In genomic region chr1:171438014-171438670, GRCm38 (mm10) we compare ENCODE assay signal across 8 mouse cellular contexts. TPM values are rescaled to one million over a fixed set of nuclear protein-coding genes. Genes with fewer than 3 reads are reported as not detected.
A peak's percentile ranks its signal among the peaks of the same experiment; 100 is the strongest.
DNase-seq lines count a peak whose midpoint lies in the region; ATAC-seq and TF ChIP-seq lines count a peak whose summit lies in the region.

No protein-coding gene starts in this region.

- peaks cover 4% of the 10 kb centered on the region; the same call in 1 of the 2 replicates for H3K36me3 ChIP-seq in E14TG2a.4 (ENCODE audit: insufficient read depth, low read length)
- no peaks in the 10 kb centered on the region for H3K36me3 ChIP-seq in heart, postnatal 0 days (replicated peaks; ENCODE audit: control insufficient read depth, insufficient read depth, low read length)
- no peaks in the 10 kb centered on the region for H3K36me3 ChIP-seq in limb, embryonic 14.5 days (ENCODE audit: control insufficient read depth, insufficient read depth, low read length)

- H3K4me2 ChIP-seq in heart, postnatal 0 days (ENCODE audit: low read depth, low read length) = peak overlapping the region; percentile 81
- peak overlapping the region; percentile 65 for H3K4me2 ChIP-seq in limb, embryonic 14.5 days (replicated peaks; ENCODE audit: low read depth, low read length, severe bottlenecking)

- H3K9ac ChIP-seq in heart, postnatal 0 days (replicated peaks; ENCODE audit: low read depth, low read length) = peak overlapping the region; percentile 80
- H3K9ac ChIP-seq in limb, embryonic 14.5 days (ENCODE audit: low read depth, low read length, severe bottlenecking) = peak overlapping the region; percentile 45

- DNase-seq in cerebellum, adult 2 months = no peak
- no peak for DNase-seq in cerebellum, adult 18-20 months
- DNase-seq in heart, postnatal 0 days (ENCODE audit: low spot score) = no peak
- peak; percentile 38 for DNase-seq in limb, embryonic 14.5 days (ENCODE audit: low spot score)
- no peak for DNase-seq in right cerebral cortex, postnatal 10 days (ENCODE audit: low spot score in 2 of 2)
- no peak for DNase-seq in left cerebral cortex, adult 9 months (ENCODE audit: low spot score in 2 of 2)
- no peak for DNase-seq in layer of hippocampus, postnatal 14 days (ENCODE audit: low spot score in 2 of 2)

- H3K27ac ChIP-seq in cerebellum, adult 2 months (ENCODE audit: insufficient read depth, low read length) = no peak overlapping the region
- H3K27ac ChIP-seq in heart, postnatal 0 days (ENCODE audit: low read depth) = peak overlapping the region; percentile 88
- H3K27ac ChIP-seq in limb, embryonic 14.5 days (replicated peaks; ENCODE audit: low read depth, low read length) = no peak overlapping the region

- no peak for TF ChIP-seq CTCF in cerebellum, adult 2 months (IDR thresholded peaks at IDR 0.05; ENCODE audit: borderline replicate concordance, insufficient read depth, low read depth, low read length)
- TF ChIP-seq CTCF in E14TG2a.4 (conservative IDR thresholded peaks at IDR 0.05; ENCODE audit: low read length) = no peak
- TF ChIP-seq CTCF in heart, postnatal 0 days (IDR thresholded peaks at IDR 0.05; ENCODE audit: low read depth) = no peak

- H3K27me3 ChIP-seq in cerebellum, adult 2 months (ENCODE audit: control insufficient read depth, insufficient read depth, low read length) = no peaks in the 10 kb centered on the region
- no peaks in the 10 kb centered on the region for H3K27me3 ChIP-seq in E14TG2a.4 (ENCODE audit: insufficient read depth, low read length)
- no peaks in the 10 kb centered on the region for H3K27me3 ChIP-seq in heart, postnatal 0 days (ENCODE audit: control insufficient read depth, insufficient read depth, low read length)
- H3K27me3 ChIP-seq in limb, embryonic 14.5 days (ENCODE audit: control insufficient read depth, insufficient read depth, low read length) = peaks cover 20% of the 10 kb centered on the region; the same call in 1 of the 2 replicates

- no peaks in the 10 kb centered on the region for H3K4me1 ChIP-seq in cerebellum, adult 2 months (ENCODE audit: control insufficient read depth, insufficient read depth, low read length)
- peaks cover 63% of the 10 kb centered on the region for H3K4me1 ChIP-seq in E14TG2a.4 (replicated peaks; ENCODE audit: low read depth, low read length)
- peaks cover 34% of the 10 kb centered on the region for H3K4me1 ChIP-seq in heart, postnatal 0 days (ENCODE audit: control insufficient read depth, insufficient read depth)
- H3K4me1 ChIP-seq in limb, embryonic 14.5 days (ENCODE audit: control insufficient read depth, insufficient read depth, low read length) = peaks cover 12% of the 10 kb centered on the region; the same call in 1 of the 2 replicates

- 0 out of 2 replicates have a peak, but pooled peaks have one; percentile 1 for ATAC-seq in heart, postnatal 0 days (ENCODE audit: insufficient read depth, low read depth)
- no peak for ATAC-seq in limb, embryonic 14.5 days (ENCODE audit: low FRiP score, low read depth)

- no peaks in the 10 kb centered on the region for H3K9me3 ChIP-seq in E14TG2a.4 (ENCODE audit: low read length)
- no peaks in the 10 kb centered on the region for H3K9me3 ChIP-seq in heart, postnatal 0 days (replicated peaks; ENCODE audit: control insufficient read depth, low read length)
- H3K9me3 ChIP-seq in limb, embryonic 14.5 days (ENCODE audit: control insufficient read depth, low read length) = no peaks in the 10 kb centered on the region

- TF ChIP-seq POLR2A in cerebellum, adult 2 months (IDR thresholded peaks at IDR 0.05; ENCODE audit: borderline replicate concordance, insufficient read depth, low read length) = no peak
- no peak for TF ChIP-seq POLR2A in limb, embryonic 14.5 days (IDR thresholded peaks at IDR 0.05; ENCODE audit: borderline replicate concordance, extremely low read depth, insufficient read depth, insufficient read length)

- peak overlapping the region; percentile 79 for H3K4me3 ChIP-seq in cerebellum, adult 2 months (replicated peaks; ENCODE audit: insufficient read depth, low read depth, low read length)
- H3K4me3 ChIP-seq in E14TG2a.4 (replicated peaks; ENCODE audit: low read length) = peak overlapping the region; percentile 96
- H3K4me3 ChIP-seq in heart, postnatal 0 days (ENCODE audit: low read depth, low read length) = peak overlapping the region; percentile 71
- peak overlapping the region; percentile 46 for H3K4me3 ChIP-seq in limb, embryonic 14.5 days (replicated peaks; ENCODE audit: low read length)

- 14% methylated on average over 18 of the region's 18 CpGs for WGBS in cerebellum, adult 2 months
- 2% methylated on average over 18 of the region's 18 CpGs for WGBS in heart, postnatal 0 days
- WGBS in limb, embryonic 14.5 days = 4% methylated on average over 18 of the region's 18 CpGs

- TF ChIP-seq EP300 in heart, postnatal 0 days (IDR thresholded peaks at IDR 0.05; ENCODE audit: low read depth) = no peak

RNA-seq across cellular contexts. Expression of gene F11r, which starts 0.8 kb away (rescaled TPM):
- 8.7 and 10.1 TPM in 2 replicates for polyA plus RNA-seq in cerebellum, adult 2 months (2012; rRNA removed)
- 45.6 and 75.5 TPM in 2 replicates for total RNA-seq in heart, postnatal 0 days (2014; rRNA removed; ENCODE audit: low replicate concordance)
- 75.8 and 78.3 TPM in 2 replicates for polyA plus RNA-seq in heart, postnatal 0 days (2015; fragmentation: Nextera tagmentation; extraction: Ambion mirVana)
- polyA plus RNA-seq in limb, embryonic 14.5 days (2012; rRNA removed) = 19.2 and 20.9 TPM in 2 replicates
- polyA plus RNA-seq in limb, embryonic 14.5 days (2014; fragmentation: Nextera tagmentation; extraction: Ambion mirVana) = 35.4 and 37.6 TPM in 2 replicates
- total RNA-seq in layer of hippocampus, postnatal 14 days (2021) = 1 to 10 TPM; 6.9 to 7.7 TPM

RNA-seq across cellular contexts. Expression of gene Tstd1, which starts 19.5 kb away (rescaled TPM):
- polyA plus RNA-seq in cerebellum, adult 2 months (2012; rRNA removed) = 2.2 and 3.2 TPM in 2 replicates
- not detected in 2 replicates for total RNA-seq in heart, postnatal 0 days (2014; rRNA removed; ENCODE audit: low replicate concordance)
- 1.1 and 2.5 TPM in 2 replicates for polyA plus RNA-seq in heart, postnatal 0 days (2015; fragmentation: Nextera tagmentation; extraction: Ambion mirVana)
- polyA plus RNA-seq in limb, embryonic 14.5 days (2012; rRNA removed) = 3.9 and 4.7 TPM in 2 replicates
- 2.8 and 3.4 TPM in 2 replicates for polyA plus RNA-seq in limb, embryonic 14.5 days (2014; fragmentation: Nextera tagmentation; extraction: Ambion mirVana)
- 1 to 10 TPM; 2.6 to 2.9 TPM for total RNA-seq in layer of hippocampus, postnatal 14 days (2021)

RNA-seq across cellular contexts. Expression of gene Usf1, which starts 27.0 kb away (rescaled TPM):
- 98.7 and 107 TPM in 2 replicates for polyA plus RNA-seq in cerebellum, adult 2 months (2012; rRNA removed)
- 80.2 and 82.0 TPM in 2 replicates for total RNA-seq in heart, postnatal 0 days (2014; rRNA removed; ENCODE audit: low replicate concordance)
- 47.7 and 48.8 TPM in 2 replicates for polyA plus RNA-seq in heart, postnatal 0 days (2015; fragmentation: Nextera tagmentation; extraction: Ambion mirVana)
- polyA plus RNA-seq in limb, embryonic 14.5 days (2012; rRNA removed) = 97.0 and 128 TPM in 2 replicates
- polyA plus RNA-seq in limb, embryonic 14.5 days (2014; fragmentation: Nextera tagmentation; extraction: Ambion mirVana) = 86.2 and 89.9 TPM in 2 replicates
- 100 to 1,000 TPM; 129 to 135 TPM for total RNA-seq in layer of hippocampus, postnatal 14 days (2021)

RNA-seq across cellular contexts. Expression of gene Arhgap30, which starts 49.4 kb away (rescaled TPM):
- 0.65 and 0.68 TPM in 2 replicates for polyA plus RNA-seq in cerebellum, adult 2 months (2012; rRNA removed)
- total RNA-seq in heart, postnatal 0 days (2014; rRNA removed; ENCODE audit: low replicate concordance) = 1.6 and 3.4 TPM in 2 replicates
- 0.52 and 0.79 TPM in 2 replicates for polyA plus RNA-seq in heart, postnatal 0 days (2015; fragmentation: Nextera tagmentation; extraction: Ambion mirVana)
- 2.0 and 2.5 TPM in 2 replicates for polyA plus RNA-seq in limb, embryonic 14.5 days (2012; rRNA removed)
- 1.6 and 2.5 TPM in 2 replicates for polyA plus RNA-seq in limb, embryonic 14.5 days (2014; fragmentation: Nextera tagmentation; extraction: Ambion mirVana)
- total RNA-seq in layer of hippocampus, postnatal 14 days (2021) = 1 to 10 TPM; 2.1 to 2.4 TPM

Comparison
In these comparisons a context has a peak if more than half of its experiments do, and no peak if none do; other contexts are left out.
1. H3K4me3 ChIP-seq: peak in every context shown above with its lines; median percentile 96 in E14TG2a.4; 79 in cerebellum, adult 2 months; 71 in heart, postnatal 0 days; 46 in limb, embryonic 14.5 days.